Mouse (Mus musculus) heart, adult 2 months (tissue): Measurements from ENCODE around the gene Tmem144. TPM values are rescaled to one million over a fixed set of nuclear protein-coding genes. Genes with fewer than 3 reads are reported as not detected.

Experiments used
- DNase-seq, 2 experiments: peaks; one replicate each; pipeline ENCODE4 v3.0.0; 2021
- H3K27ac ChIP-seq: fragments of 200-600 bp; 2 replicates; pipeline ENCODE4 v1.8.1; 2022
- H3K27me3 ChIP-seq: fragments of 200-500 bp; 2 replicates; pipeline ENCODE4 v1.6.1; 2012; ENCODE audit warnings: mild to moderate bottlenecking, low read length, inconsistent platforms, mixed read lengths; ENCODE audit not compliant: control insufficient read depth, insufficient read depth
- H3K36me3 ChIP-seq: fragments of 200-500 bp; 2 replicates; pipeline ENCODE4 v1.6.1; 2012; ENCODE audit warnings: low read length, inconsistent platforms; ENCODE audit not compliant: control insufficient read depth, insufficient read depth
- H3K4me1 ChIP-seq: fragments of 200-500 bp; 2 replicates; pipeline ENCODE4 v1.6.1; 2011; ENCODE audit warnings: low read length; ENCODE audit not compliant: control insufficient read depth, insufficient read depth
- H3K4me3 ChIP-seq: fragments of 200-600 bp; 2 replicates; pipeline ENCODE4 v1.8.1; 2022
- H3K79me2 ChIP-seq: fragments of 200-500 bp; replicated peaks from 2 replicates; pipeline ENCODE4 v1.6.1; 2012; ENCODE audit warnings: mild to moderate bottlenecking, inconsistent platforms, low read length, moderate library complexity, mixed read lengths; ENCODE audit not compliant: control insufficient read depth, insufficient read depth
- H3K9ac ChIP-seq: fragments of 200-500 bp; 2 replicates; pipeline ENCODE4 v1.6.1; 2012; ENCODE audit warnings: low read depth, mild to moderate bottlenecking, control low read depth, inconsistent platforms, low read length, mixed read lengths
- CTCF ChIP-seq: fragments of 200-600 bp; IDR thresholded peaks from 2 replicates; pipeline ENCODE4 v1.8.1; 2022; ENCODE audit warnings: antibody characterized with exemption, mild to moderate bottlenecking, moderate library complexity
- EP300 ChIP-seq: fragments of 200-500 bp; IDR thresholded peaks from 2 replicates; pipeline ENCODE4 v1.6.1; 2011; ENCODE audit warnings: low read depth, low read length, control low read depth; ENCODE audit not compliant: insufficient read depth
- POLR2A ChIP-seq: fragments of 200-500 bp; IDR thresholded peaks from 2 replicates; pipeline ENCODE4 v1.6.1; 2011; ENCODE audit warnings: mild to moderate bottlenecking, low read depth, low read length, control low read depth; ENCODE audit not compliant: insufficient read depth
- WGBS: fragments of 180-500 bp; shearing (Covaris S2); methylation state at CpG from one replicate; pipeline ENCODE4 v1.1.7; 2018; 5-methylcytosine and 5-hydroxymethylcytosine counted together
- intact Hi-C: fragments of 180-260 bp; cut with DNase I; formaldehyde crosslinking; loops from one replicate; pipeline ENCODE4 v1.15.1; 2025
- long read RNA-seq: library from polyadenylated mRNA; stranded (forward); transcript quantifications from one replicate; pipeline ENCODE4 v2.0.0, GENCODE M21; 2021
- polyA plus RNA-seq: library from polyadenylated mRNA; depleted of rRNA; stranded (reverse); fragments of >200 nt; gene quantifications from 2 replicates; pipeline ENCODE4 v1.2.3, GENCODE M21; 2012; rRNA removed
- total RNA-seq, 2 experiments: library from RNA; stranded (reverse); gene quantifications; 2 replicates each; pipeline ENCODE4 v1.2.3; 2021

Gene Tmem144
- total RNA-seq (10 to 100 TPM; 11.4 to 15.6 TPM), polyA plus RNA-seq (5.2 and 5.7 TPM in 2 replicates)
- long read RNA-seq, partial matches to known transcripts = 8 of 23 reads
- long read RNA-seq, other reads (novel, unspliced or antisense) = 14 of 23 reads

- TF ChIP-seq CTCF (no peak), EP300 (no peak), POLR2A (no peak)
- intact Hi-C loops = no loop called here
- no peaks in the 10 kb centered on the region for H3K36me3 ChIP-seq
- H3K79me2 ChIP-seq = no peaks in the 10 kb centered on the region
- DNase-seq = no peak
- H3K27me3 ChIP-seq = no peaks in the 10 kb centered on the region
- no peak within 1 kb of the TSS for H3K9ac ChIP-seq
- no peaks in the 10 kb centered on the region for H3K4me1 ChIP-seq
- H3K4me3 ChIP-seq = no peak within 1 kb of the TSS
- WGBS = 36% methylated on average over 8 of the region's 8 CpGs
- H3K27ac ChIP-seq = no peak within 1 kb of the TSS
Observed at GRCm38 (mm10) chr3:79852654-79853166, at the start of gene Tmem144. Gene Tmem144 (minus strand): TSS chr3:79852773.

GRCm38 (mm10) chr3:79901734-79902133 is 49.2 kb upstream of the Tmem144 start:
- peaks cover 6% of the 10 kb centered on the region for H3K79me2 ChIP-seq
- H3K4me3 ChIP-seq = no peak overlapping the region
- TF ChIP-seq POLR2A (no peak), EP300 (no peak), CTCF (no peak)
- no peak for DNase-seq
- WGBS = 51% methylated on average over 4 of the region's 4 CpGs
- peaks cover 38% of the 10 kb centered on the region for H3K4me1 ChIP-seq
- H3K9ac ChIP-seq = no peak overlapping the region
- peak overlapping the region; percentile 26 for H3K27ac ChIP-seq
- H3K27me3 ChIP-seq = no peaks in the 10 kb centered on the region
- H3K36me3 ChIP-seq = peaks cover 34% of the 10 kb centered on the region
- intact Hi-C loops = loop anchor here (2.0 kb wide), 1 partner anchor 15 kb away; no protein-coding TSS in a partner anchor

- Histone ChIP-seq H3K27me3 (no peaks in the 10 kb centered on the region), H3K79me2 (peaks cover 6% of the 10 kb centered on the region), H3K4me1 (peaks cover 36% of the 10 kb centered on the region), H3K9ac (no peak overlapping the region), H3K27ac (peak overlapping the region; percentile 26), H3K4me3 (no peak overlapping the region), H3K36me3 (peaks cover 31% of the 10 kb centered on the region)
- 81% methylated on average over 6 of the region's 6 CpGs for WGBS
- intact Hi-C loops = loop anchor here (2.0 kb wide), 1 partner anchor 15 kb away; no protein-coding TSS in a partner anchor
- TF ChIP-seq EP300 = no peak
- no peak for TF ChIP-seq CTCF
- TF ChIP-seq POLR2A = no peak
- DNase-seq = no peak
Observed at GRCm38 (mm10) chr3:79901321-79901720, 48.7 kb upstream of the Tmem144 start.

GRCm38 (mm10) chr3:79900502-79900901 is 47.9 kb upstream of the Tmem144 start:
- H3K27me3 ChIP-seq = no peaks in the 10 kb centered on the region
- peaks cover 29% of the 10 kb centered on the region for H3K36me3 ChIP-seq
- no peak for DNase-seq
- WGBS = 95% methylated on average over 2 of the region's 2 CpGs
- intact Hi-C loops = loop anchor here (2.0 kb wide), 1 partner anchor 14 kb away; no protein-coding TSS in a partner anchor
- H3K27ac ChIP-seq = no peak overlapping the region; the same call in 1 of the 2 replicates
- no peak overlapping the region for H3K4me3 ChIP-seq
- H3K4me1 ChIP-seq = peaks cover 36% of the 10 kb centered on the region
- H3K9ac ChIP-seq = no peak overlapping the region
- H3K79me2 ChIP-seq = peaks cover 6% of the 10 kb centered on the region
- TF ChIP-seq CTCF = no peak
- TF ChIP-seq EP300 = no peak
- TF ChIP-seq POLR2A = no peak

- H3K27ac ChIP-seq = peak overlapping the region; percentile 23
- H3K4me1 ChIP-seq = peaks cover 36% of the 10 kb centered on the region
- H3K4me3 ChIP-seq = no peak overlapping the region
- 69% methylated on average over 9 of the region's 9 CpGs for WGBS
- peaks cover 5% of the 10 kb centered on the region for H3K79me2 ChIP-seq
- H3K9ac ChIP-seq = no peak overlapping the region
- peaks cover 31% of the 10 kb centered on the region for H3K36me3 ChIP-seq
- no peaks in the 10 kb centered on the region for H3K27me3 ChIP-seq
- intact Hi-C loops = loop anchor here (2.0 kb wide), 1 partner anchor 13 kb away; no protein-coding TSS in a partner anchor
- no peak for DNase-seq
- TF ChIP-seq POLR2A = no peak
- no peak for TF ChIP-seq CTCF
- no peak for TF ChIP-seq EP300
Observed at GRCm38 (mm10) chr3:79899906-79900305, 47.3 kb upstream of the Tmem144 start.

- H3K27me3 ChIP-seq = no peaks in the 10 kb centered on the region
- intact Hi-C loops = no loop called here
Observed at GRCm38 (mm10) chr3:79898514-79898913, 45.9 kb upstream of the Tmem144 start.

More at GRCm38 (mm10) chr3:79898514-79898913, 45.9 kb upstream of the Tmem144 start:
- H3K4me3 ChIP-seq = no peak overlapping the region
- peaks cover 28% of the 10 kb centered on the region for H3K4me1 ChIP-seq
- H3K36me3 ChIP-seq = peaks cover 21% of the 10 kb centered on the region
- no peak for DNase-seq
- H3K9ac ChIP-seq = no peak overlapping the region
- H3K79me2 ChIP-seq = peaks cover 4% of the 10 kb centered on the region
- no peak for TF ChIP-seq EP300
- no peak for TF ChIP-seq CTCF
- no peak for TF ChIP-seq POLR2A
- peak overlapping the region; percentile 60 for H3K27ac ChIP-seq
